Mouse (Mus musculus): Measurements from ENCODE around the gene Rrbp1.

GRCm38 (mm10) chr2:143955004-143955403 lies 56.1 kb downstream of the Rrbp1 start:
- no peak for TF ChIP-seq POLR2A (IDR thresholded peaks at IDR 0.05; ENCODE audit: borderline replicate concordance, insufficient read depth, low read length)
- TF ChIP-seq CTCF (IDR thresholded peaks at IDR 0.05; ENCODE audit: borderline replicate concordance, insufficient read depth, low read depth, low read length) = no peak

All from cerebellum, adult 2 months (tissue).